Mouse (Mus musculus) activated CD4-positive, CD25-positive, alpha-beta regulatory T cell, adult 4 months (primary cell): ENCODE results near the gene Ddx59. TPM values are rescaled to one million over a fixed set of nuclear protein-coding genes. Genes with fewer than 3 reads are reported as not detected.

Experiments used
- ATAC-seq: one replicate; pipeline ENCODE4 v1.8.0; 2017
- polyA plus RNA-seq, 2 experiments: library from polyadenylated mRNA; unstranded; fragments of 100-300 nt; shearing (Covaris generic); gene quantifications; one replicate each; pipeline ENCODE4 v1.2.1; 2017

Gene Ddx59
- polyA plus RNA-seq, 2 experiments from 2014 or later: 5.6 to 6.4 TPM

- no peak for ATAC-seq
These were observed 35.1 kb downstream of the Ddx59 start for GRCm38 (mm10) chr1:136450206-136450605.

- no peak for ATAC-seq
These were observed 37.4 kb downstream of the Ddx59 start for GRCm38 (mm10) chr1:136452421-136452820.

GRCm38 (mm10) chr1:136455756-136456585, 40.9 kb downstream of the Ddx59 start:
- no peak for ATAC-seq

GRCm38 (mm10) chr1:136456741-136457140, 41.7 kb downstream of the Ddx59 start:
- ATAC-seq: no peak

- no peak for ATAC-seq
These were observed 42.3 kb downstream of the Ddx59 start for GRCm38 (mm10) chr1:136457403-136457802.

DNA sequence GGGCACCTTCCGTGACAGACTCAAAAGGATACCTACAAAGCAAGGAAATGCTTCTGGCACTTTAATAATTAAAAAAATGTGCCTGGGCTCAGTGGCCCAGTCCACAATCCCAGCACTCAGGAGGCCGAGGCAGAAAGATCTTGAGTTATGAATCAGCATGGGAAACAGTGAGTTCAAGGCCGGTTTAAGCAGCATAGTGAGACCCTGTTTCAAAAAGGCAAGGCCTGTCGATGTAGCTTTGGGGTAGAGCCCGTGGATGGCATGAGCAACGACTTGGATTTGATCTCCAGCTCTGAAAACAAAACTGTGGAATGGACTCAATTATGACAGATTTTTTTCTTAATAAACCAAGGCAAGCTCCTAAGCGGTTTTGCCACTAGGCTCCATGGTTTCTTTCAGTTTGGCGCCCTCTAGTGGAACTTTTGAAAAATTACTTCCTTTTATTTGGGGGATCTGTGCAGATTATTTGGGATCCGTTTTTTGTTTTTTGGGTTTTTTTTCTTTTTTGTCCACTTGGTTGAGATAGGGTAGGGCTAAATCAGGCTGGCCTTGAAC, 43.7 kb downstream of the Ddx59 start:
- ATAC-seq: no peak

DNA sequence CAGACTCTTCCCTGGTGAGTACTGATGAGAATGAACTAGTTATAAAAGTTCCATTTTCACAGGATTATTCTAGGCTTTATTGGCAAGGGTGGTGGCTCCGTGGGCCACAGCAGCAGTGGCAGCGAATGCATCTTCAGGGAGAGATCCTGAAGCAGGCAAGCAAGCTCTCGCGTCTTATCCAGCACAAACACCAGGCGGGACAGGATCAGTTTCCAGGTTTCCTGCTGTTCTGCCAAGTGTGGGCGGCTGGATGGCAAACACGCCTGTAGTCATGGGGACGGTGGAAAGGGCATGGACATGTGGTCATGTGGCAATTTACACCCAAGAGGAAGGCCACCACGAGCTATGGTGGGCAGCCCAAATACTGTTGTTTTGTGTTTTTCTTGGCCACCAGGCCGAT, 47.4 kb downstream of the Ddx59 start:
- ATAC-seq: no peak

- ATAC-seq: no peak
These were observed 50.1 kb downstream of the Ddx59 start for GRCm38 (mm10) chr1:136465168-136465567.

GRCm38 (mm10) chr1:136466143-136466811, 51.2 kb downstream of the Ddx59 start, which contains the start of gene Kif14:
Gene Kif14, plus strand, starts transcription at chr1:136466343.
- ATAC-seq: peak; percentile 100

- no peak for ATAC-seq
These were observed 54.3 kb downstream of the Ddx59 start for GRCm38 (mm10) chr1:136469408-136469807.

- no peak for ATAC-seq
These were observed 55.4 kb downstream of the Ddx59 start for GRCm38 (mm10) chr1:136470471-136470870.

Other genes starting within 250 kb of the Ddx59 start
- not detected for gene Mroh3, start 202.4 kb upstream of the Ddx59 start, polyA plus RNA-seq
- not detected for gene Inava, start 181.0 kb upstream of the Ddx59 start, polyA plus RNA-seq
- not detected for gene Gpr25, start 154.4 kb upstream of the Ddx59 start, polyA plus RNA-seq
- gene Camsap2, start 69.2 kb upstream of the Ddx59 start, polyA plus RNA-seq: 1 to 10 TPM; 3.7 to 4.7 TPM
- 1 to 10 TPM; 1.6 to 3.8 TPM for gene Kif14, start 51.1 kb downstream of the Ddx59 start, polyA plus RNA-seq
- gene Zfp281, start 209.6 kb downstream of the Ddx59 start, polyA plus RNA-seq: 10 to 100 TPM; 19.3 to 22.6 TPM